Mouse (Mus musculus) right cerebral cortex, postnatal 4 days (tissue): ENCODE measurements around the gene Lin28b.
A peak's percentile ranks its signal among the peaks of the same experiment; 100 is the strongest.
"Not testable (repeated sequence)": the region's sequence is repeated elsewhere in the genome, so short reads cannot be mapped to it uniquely, and the experiment has no call there.

Experiments used
- DNase-seq: peaks from one replicate; pipeline ENCODE4 v3.0.0-alpha.2; 2022

The Lin28b gene

DNA sequence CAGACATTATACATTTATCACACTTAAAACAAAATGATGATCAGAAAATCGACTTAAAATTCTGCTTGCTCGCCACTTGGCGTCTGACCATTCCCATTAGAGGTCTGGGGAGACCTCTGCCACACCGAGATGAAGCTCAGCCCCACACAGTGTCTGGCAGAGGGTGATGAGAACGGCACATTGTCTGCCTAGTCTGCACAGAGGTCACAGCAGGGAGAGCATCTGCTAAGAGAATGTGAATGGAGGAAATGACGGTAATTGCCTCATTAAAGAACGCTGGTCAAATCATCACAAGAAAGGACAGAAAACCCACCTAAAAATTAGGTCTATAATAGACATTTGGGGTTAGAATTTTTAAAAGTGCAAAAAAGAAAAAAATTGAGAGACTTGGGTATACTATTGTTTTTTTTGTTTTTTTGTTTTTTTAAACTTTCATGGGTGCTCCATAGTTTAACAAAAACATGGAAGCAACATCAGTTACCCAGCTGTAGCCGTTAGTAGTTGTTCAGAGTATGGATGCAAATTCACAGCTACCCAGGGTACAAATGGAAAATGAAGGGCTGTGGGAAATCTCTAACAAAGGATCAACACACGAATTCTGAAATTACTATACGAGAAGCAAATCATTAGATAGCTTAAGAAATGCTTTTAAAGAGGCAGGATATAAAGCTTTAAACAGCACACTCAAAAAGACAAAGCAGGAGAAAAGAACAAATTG lies 75.4 kb downstream of the Lin28b start:
- DNase-seq: no peak

DNA sequence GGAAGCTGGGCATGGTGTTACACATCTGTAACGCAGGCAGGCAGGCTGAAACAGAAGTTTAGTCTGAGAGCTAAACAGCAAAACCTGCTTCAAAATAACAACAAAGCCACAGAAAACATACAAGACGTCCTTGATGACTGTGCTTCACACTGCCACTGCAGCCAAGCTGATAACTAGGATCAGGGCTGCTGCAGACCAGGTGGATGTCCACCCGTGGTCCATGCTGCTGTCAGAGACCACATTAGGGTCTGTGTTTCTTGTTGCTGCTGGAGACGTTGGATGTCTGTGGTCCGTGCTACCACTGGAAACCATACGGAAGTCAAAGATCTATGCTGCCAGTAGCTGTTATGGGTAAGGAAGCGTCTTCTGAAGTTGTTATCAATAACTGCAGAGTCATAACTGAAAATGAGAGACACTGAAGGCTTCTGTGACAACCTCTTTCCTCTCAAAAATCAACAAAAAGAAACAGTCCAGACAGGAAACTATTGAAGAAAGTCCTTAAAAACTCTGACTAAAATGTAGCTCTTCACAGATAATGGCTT lies 86.4 kb downstream of the Lin28b start:
- DNase-seq: no peak

DNA sequence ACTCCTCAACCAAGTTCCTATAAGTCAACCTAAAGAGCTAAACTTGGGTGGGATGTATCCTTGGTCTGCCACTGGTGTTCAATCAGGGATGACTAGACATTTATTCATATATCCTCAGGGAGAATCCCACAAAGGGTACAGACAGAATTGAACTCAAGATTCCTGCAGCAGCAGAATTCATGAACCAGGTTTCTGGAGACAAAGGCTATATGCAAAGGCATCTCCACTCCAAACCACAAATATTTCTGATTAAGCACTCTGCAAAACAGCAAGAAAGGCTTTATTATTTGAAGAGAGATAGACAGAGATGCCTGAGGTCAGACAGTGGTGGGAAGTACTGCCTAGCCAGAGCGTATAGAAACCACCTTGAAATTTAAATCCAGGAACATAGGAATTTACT lies 88.0 kb downstream of the Lin28b start:
- no peak for DNase-seq

GRCm38 (mm10) chr10:45382637-45382958 lies 103.6 kb downstream of the Lin28b start:
- DNase-seq: no peak

DNA sequence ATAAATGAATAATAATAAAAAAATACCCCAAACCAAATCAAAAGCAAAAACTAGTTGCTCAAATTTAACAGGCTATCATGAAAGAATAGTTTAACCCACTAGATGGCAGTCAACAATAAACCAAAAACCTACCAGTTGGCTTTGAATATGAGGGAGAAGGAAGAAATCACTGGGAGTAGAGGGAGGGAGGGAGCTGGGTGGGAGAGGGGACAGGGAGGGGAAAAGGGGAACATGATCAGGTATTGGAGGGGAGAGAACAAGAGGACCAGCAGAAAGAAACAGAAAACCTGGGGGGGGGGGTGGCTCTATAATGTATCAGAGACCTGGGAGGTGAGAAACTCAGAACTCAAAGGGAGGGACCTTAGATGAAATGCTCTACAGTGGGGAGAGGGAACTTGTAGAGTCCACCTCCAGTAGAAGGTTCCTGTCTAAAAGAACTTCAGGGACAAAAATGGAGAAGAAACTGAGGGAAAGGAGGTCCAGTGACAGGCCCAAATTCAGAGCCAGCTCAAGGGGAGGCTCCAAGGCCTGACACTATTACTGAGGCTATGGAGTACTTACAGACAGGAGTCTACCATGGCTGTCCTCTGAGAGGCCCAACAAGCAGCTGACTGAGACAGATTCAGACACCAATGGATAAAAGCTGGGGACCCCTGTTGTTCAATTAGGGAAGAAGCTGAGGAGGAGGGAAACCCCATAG lies 104.1 kb downstream of the Lin28b start:
- DNase-seq: no peak

GRCm38 (mm10) chr10:45378269-45378668 lies 107.9 kb downstream of the Lin28b start:
- DNase-seq: no peak

GRCm38 (mm10) chr10:45372994-45373692 lies 113.1 kb downstream of the Lin28b start:
- DNase-seq: peak; percentile 63

DNA sequence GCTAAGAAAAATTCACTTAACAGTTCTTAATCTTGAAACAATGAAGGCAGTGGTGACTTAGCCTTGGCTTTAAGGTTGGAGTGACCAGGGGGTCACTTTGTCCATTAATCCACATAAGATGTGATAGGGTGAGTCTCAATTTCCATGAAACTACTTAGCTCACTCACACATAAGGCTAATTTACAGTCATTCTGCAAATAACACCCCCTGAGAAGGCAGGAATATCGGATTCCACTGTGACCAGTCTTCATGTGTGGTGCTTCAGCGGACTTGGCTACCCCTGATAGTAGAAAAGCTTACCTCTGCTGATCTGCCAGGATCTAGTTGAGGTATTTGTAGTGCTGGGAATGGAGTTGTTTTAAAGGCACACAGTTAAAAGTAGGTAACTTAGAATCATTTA lies 115.7 kb downstream of the Lin28b start:
- DNase-seq: no peak

GRCm38 (mm10) chr10:45369639-45370038 lies 116.6 kb downstream of the Lin28b start:
- DNase-seq: no peak

DNA sequence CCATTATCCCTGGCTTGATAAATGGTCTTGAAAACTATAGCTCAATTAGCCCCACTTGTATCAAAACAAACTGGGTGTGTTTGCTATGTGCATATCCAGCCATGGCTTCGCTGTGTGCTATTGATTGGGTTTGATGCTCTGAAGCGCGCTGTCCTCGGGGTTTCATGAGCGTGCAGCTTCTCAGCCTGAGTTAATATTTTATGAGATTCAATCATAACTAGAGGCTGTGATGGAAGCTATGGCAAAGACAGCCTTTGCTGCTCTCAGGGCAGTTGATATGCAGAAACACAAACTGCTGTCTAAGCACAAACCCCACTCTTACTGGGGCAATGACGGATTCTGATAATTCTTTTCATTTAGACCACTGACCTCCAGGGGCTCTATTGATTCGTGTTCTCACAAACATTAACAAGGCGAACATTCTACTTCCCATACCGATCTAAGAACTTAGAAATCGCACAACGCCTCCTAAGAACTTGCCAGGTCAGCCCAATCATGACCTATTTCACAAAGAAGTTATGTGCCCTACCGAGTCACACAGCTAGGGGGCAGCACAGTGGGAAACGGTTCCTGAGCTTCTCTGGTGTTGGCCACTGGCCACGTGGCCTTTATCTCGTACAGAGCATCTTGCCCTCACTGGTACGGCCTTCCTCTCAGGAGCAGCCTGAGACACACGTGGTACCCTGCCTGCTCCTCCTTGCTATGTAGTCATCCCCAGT lies 119.0 kb downstream of the Lin28b start:
- no peak for DNase-seq

GRCm38 (mm10) chr10:45363396-45363795 lies 122.8 kb downstream of the Lin28b start:
- DNase-seq: no peak

DNA sequence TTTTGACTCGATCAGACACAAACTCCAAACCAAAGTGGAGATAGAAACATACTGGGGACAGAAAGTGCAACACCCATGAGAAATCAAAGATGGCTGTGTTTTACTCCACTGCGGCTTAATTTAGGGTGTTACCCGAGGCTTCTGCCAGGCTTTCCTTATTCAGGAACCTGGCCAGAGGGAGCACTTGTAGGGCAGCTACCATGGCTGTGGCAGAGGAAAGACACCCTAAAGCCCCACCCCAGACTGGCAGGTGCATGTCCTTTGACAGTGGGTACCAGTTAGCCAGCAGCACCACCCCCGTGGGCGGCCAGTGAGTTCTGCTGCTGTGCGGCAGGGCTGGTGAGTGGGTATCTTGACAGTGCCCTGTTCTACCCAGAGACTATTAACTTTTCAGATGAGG lies 130.1 kb downstream of the Lin28b start:
- no peak for DNase-seq

DNA sequence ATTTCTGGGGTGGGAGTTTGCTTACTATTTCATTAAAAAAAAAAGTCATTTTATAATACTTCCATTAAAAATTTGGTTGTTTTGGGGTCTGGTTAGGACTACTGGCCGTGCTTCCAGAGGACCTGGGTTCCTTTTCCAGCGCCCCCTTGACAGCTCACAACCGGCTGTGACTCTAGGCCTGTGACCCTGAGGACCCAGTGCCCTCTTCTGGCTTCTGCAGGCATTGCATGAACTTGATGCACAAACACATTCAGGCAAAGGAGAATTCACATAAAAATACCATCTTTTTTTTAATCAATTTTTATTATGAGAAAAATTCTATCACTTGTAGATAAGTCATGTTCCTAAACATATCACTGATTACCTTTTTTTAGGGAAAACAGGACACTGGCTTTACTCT lies 138.1 kb downstream of the Lin28b start:
- DNase-seq: not testable (repeated sequence)

DNA sequence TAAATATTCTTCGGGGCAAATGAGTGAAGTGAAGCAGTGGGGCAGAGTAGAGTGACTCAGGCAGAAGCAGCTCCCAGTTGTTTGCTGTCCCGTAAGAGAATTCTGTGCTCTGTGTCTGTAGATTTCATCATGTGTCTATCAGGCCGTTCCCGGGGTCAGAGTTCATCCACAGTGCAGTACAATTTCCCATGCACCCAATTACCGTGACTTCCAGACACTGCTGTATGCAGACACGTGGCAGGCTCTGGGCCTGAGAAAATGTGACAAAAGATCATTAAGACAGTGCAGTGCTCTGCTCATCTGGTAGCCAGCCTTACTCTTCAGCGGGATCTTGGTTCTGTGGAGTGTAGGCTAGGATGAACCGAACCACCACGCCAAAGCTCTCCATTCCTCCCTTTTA lies 141.0 kb downstream of the Lin28b start:
- DNase-seq: no peak

DNA sequence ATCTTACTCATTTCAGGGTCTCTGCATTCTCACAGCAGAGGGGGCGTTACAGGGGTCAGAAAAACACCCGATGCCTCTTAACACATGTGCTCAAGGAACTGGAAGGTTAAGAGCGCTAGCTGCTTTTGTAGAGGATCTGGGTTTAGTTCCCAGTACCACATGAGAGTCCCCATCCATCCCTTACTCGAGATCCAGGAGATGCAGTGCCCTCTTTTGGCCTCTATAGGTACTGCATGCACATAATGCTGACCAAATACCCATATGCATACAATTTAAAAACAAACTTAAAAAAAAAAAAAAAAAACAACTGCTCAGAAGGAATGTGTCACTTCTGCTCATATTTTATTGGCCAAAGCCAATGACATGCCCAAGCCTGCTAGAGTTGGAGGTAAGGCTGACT lies 141.8 kb downstream of the Lin28b start:
- no peak for DNase-seq

GRCm38 (mm10) chr10:45339106-45339505 lies 147.1 kb downstream of the Lin28b start:
- no peak for DNase-seq

GRCm38 (mm10) chr10:45335434-45336422 lies 150.5 kb downstream of the Lin28b start, which contains the start of gene Bves:
Gene Bves (plus strand): TSS chr10:45335772.
- DNase-seq: peak; percentile 24

DNA sequence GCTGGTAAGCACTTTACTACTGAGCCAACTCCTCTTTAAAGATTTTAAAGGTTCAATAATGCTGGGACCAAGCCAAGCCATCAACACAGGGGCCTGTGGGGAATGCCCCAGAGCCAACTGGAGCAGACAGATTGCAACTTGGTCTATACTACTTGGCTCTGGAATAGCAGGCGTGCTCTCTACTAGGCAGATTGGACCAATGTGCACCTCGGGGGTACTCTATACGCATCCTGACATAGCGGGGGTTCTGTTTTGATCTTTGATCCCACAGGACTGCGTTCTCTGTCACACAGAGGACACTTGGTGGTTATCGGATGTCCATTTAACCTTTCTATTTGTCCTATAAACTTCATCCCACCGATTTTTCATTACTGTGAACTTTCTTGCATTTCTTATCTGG lies 151.3 kb downstream of the Lin28b start:
- DNase-seq: no peak

DNA sequence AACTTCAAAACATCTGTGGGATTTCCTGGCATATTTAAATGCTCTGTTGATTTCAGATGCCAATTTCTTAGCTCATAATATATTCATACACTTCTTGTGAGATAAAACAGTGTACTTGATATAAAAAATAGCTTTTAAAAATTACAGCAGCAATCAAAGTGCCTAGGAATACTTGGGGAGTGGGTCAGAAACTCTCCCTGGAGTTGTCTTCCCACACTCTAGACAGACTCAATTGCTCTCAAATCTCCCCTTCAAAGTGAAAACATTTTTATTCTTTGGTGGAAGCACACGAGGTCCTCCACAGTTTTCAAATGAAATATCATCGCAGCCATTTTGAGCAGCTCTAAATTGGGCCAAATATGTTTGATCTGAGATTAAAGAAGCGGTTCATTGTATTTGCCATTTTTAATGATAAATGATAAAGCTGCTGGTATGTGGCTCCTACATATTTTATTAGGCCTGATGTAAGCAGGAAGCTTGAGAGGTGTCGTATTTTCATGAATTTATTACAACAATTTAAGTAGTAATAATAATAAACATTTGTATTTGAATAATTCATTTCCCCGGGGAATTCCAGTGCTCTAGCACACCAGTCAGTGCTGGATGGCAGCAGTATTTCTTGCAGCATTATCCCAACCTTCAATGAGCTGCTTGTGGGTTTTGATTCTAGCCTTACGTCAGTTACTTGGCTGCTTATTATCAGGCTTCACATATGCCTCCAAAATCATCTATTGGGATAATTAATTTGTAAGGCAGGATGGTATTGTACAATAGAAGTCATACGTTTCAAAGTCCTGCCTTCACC lies 157.8 kb downstream of the Lin28b start:
- no peak for DNase-seq
